Mouse (Mus musculus): Measurements from ENCODE around the gene Stpg4.
A peak's percentile ranks its signal among the peaks of the same experiment; 100 is the strongest.

Stpg4 gene

GRCm38 (mm10) chr17:87378354-87379159 lies 49.0 kb downstream of the Stpg4 start:
- peak; percentile 77 for DNase-seq (ENCODE audit: low spot score)

- DNase-seq (ENCODE audit: low spot score): no peak
These were observed 50.0 kb downstream of the Stpg4 start for GRCm38 (mm10) chr17:87377536-87377935.

GRCm38 (mm10) chr17:87376831-87377471 lies 50.6 kb downstream of the Stpg4 start:
- DNase-seq (ENCODE audit: low spot score): no peak

GRCm38 (mm10) chr17:87375941-87376511 lies 51.5 kb downstream of the Stpg4 start:
- no peak for DNase-seq (ENCODE audit: low spot score)

- no peak for DNase-seq (ENCODE audit: low spot score)
These were observed 54.2 kb downstream of the Stpg4 start for GRCm38 (mm10) chr17:87373327-87373726.

GRCm38 (mm10) chr17:87372189-87372588 lies 55.4 kb downstream of the Stpg4 start:
- DNase-seq (ENCODE audit: low spot score): peak; percentile 54

GRCm38 (mm10) chr17:87369270-87369759 lies 58.2 kb downstream of the Stpg4 start:
- DNase-seq (ENCODE audit: low spot score): peak; percentile 73

- no peak for DNase-seq (ENCODE audit: low spot score)
These were observed 59.1 kb downstream of the Stpg4 start for GRCm38 (mm10) chr17:87368481-87368880.

- no peak for DNase-seq (ENCODE audit: low spot score)
These were observed 59.9 kb downstream of the Stpg4 start for GRCm38 (mm10) chr17:87367640-87368039.

GRCm38 (mm10) chr17:87367228-87367627 lies 60.3 kb downstream of the Stpg4 start:
- DNase-seq (ENCODE audit: low spot score): no peak

GRCm38 (mm10) chr17:87366520-87366919 lies 61.0 kb downstream of the Stpg4 start:
- DNase-seq (ENCODE audit: low spot score): no peak

GRCm38 (mm10) chr17:87365268-87365667 lies 62.3 kb downstream of the Stpg4 start:
- no peak for DNase-seq (ENCODE audit: low spot score)

- DNase-seq (ENCODE audit: low spot score): no peak
These were observed 63.4 kb downstream of the Stpg4 start for GRCm38 (mm10) chr17:87364108-87364507.

- no peak for DNase-seq (ENCODE audit: low spot score)
These were observed 66.4 kb downstream of the Stpg4 start for GRCm38 (mm10) chr17:87361132-87361531.

GRCm38 (mm10) chr17:87357506-87357905 lies 70.0 kb downstream of the Stpg4 start:
- no peak for DNase-seq (ENCODE audit: low spot score)

- no peak for DNase-seq (ENCODE audit: low spot score)
These were observed 71.3 kb downstream of the Stpg4 start for GRCm38 (mm10) chr17:87356261-87356660.

- no peak for DNase-seq (ENCODE audit: low spot score)
These were observed 72.1 kb downstream of the Stpg4 start for GRCm38 (mm10) chr17:87355456-87355855.

- DNase-seq (ENCODE audit: low spot score): no peak
These were observed 73.7 kb downstream of the Stpg4 start for GRCm38 (mm10) chr17:87353745-87354320.

GRCm38 (mm10) chr17:87352898-87353225 lies 74.7 kb downstream of the Stpg4 start:
- DNase-seq (ENCODE audit: low spot score): no peak

- no peak for DNase-seq (ENCODE audit: low spot score)
These were observed 75.2 kb downstream of the Stpg4 start for GRCm38 (mm10) chr17:87352106-87352897.

- no peak for DNase-seq (ENCODE audit: low spot score)
These were observed 76.1 kb downstream of the Stpg4 start for GRCm38 (mm10) chr17:87351241-87352105.
